ENCODE assay signal across 8 mouse cellular contexts in the genomic region with DNA sequence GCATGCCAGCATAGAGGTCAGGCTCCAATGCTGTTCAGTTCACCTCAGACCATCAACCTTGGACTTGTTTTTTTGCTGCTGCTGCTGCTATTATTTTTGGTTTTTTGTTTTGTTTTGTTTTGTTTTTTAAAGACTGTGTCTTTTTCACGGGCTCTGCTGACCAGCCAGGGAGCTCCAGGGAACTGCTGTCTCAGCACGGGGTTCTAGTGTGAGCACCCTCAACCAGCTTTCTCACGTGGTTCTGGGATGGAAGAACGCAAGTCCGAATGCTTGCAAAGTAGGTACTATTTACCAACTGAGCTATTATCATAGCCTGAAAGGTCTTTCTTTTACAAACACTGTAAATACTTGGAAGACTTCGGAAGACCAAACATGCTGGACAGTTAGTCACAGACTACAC.
DNase-seq lines count a peak whose midpoint lies in the region; ATAC-seq and TF ChIP-seq lines count a peak whose summit lies in the region.

No protein-coding gene starts in this region.

- H3K4me3 ChIP-seq in left cerebral cortex, adult 2 months: no peak overlapping the region
- H3K4me3 ChIP-seq in forebrain, embryonic 15.5 days: no peak overlapping the region
- H3K4me3 ChIP-seq in neural tube, embryonic 13.5 days: no peak overlapping the region

- ATAC-seq in forebrain, embryonic 15.5 days (replicated peaks): no peak
- ATAC-seq in neural tube, embryonic 13.5 days (ENCODE audit: low read depth): no peak

- H3K4me1 ChIP-seq in forebrain, embryonic 15.5 days: peaks cover 88% of the 10 kb centered on the region
- peaks cover 95% of the 10 kb centered on the region for H3K4me1 ChIP-seq in neural tube, embryonic 13.5 days (replicated peaks)

- no peak for TF ChIP-seq CTCF in left cerebral cortex, adult 2 months (IDR thresholded peaks at IDR 0.05)

- H3K36me3 ChIP-seq in forebrain, embryonic 15.5 days: no peaks in the 10 kb centered on the region
- peaks cover under 1% of the 10 kb centered on the region; the same call in 1 of the 2 replicates for H3K36me3 ChIP-seq in neural tube, embryonic 13.5 days

- no peaks in the 10 kb centered on the region for H3K9me3 ChIP-seq in forebrain, embryonic 15.5 days
- H3K9me3 ChIP-seq in neural tube, embryonic 13.5 days: no peaks in the 10 kb centered on the region

- H3K9ac ChIP-seq in forebrain, embryonic 15.5 days (replicated peaks): no peak overlapping the region
- peak overlapping the region; percentile 78; the same call in 1 of the 2 replicates for H3K9ac ChIP-seq in neural tube, embryonic 13.5 days

- intact Hi-C loops in left cerebral cortex, adult 2 months (cut with DNase I): loop anchor here (5.0 kb wide), 1 partner anchor 46 kb away; no protein-coding TSS in a partner anchor

- no peak for DNase-seq in left cerebral cortex, adult 2 months (ENCODE audit: extremely low spot score in 1 of 2, low spot score in 2 of 2)
- DNase-seq in left cerebral cortex, adult 11 months (ENCODE audit: low spot score): no peak
- DNase-seq in kidney, postnatal 36 days: peak; percentile 63 to 70
- no peak for DNase-seq in left cerebral cortex, adult 18-20 months (ENCODE audit: low spot score in 2 of 2)
- no peak for DNase-seq in testis, postnatal 14 days (ENCODE audit: low spot score)
- no peak for DNase-seq in right cerebral cortex, postnatal 36 days (ENCODE audit: low spot score in 2 of 2)

- no peak overlapping the region for H3K4me2 ChIP-seq in forebrain, embryonic 15.5 days (replicated peaks)
- H3K4me2 ChIP-seq in neural tube, embryonic 13.5 days: no peak overlapping the region

- no peaks in the 10 kb centered on the region for H3K27me3 ChIP-seq in forebrain, embryonic 15.5 days
- no peaks in the 10 kb centered on the region for H3K27me3 ChIP-seq in neural tube, embryonic 13.5 days

- H3K27ac ChIP-seq in left cerebral cortex, adult 2 months: peak overlapping the region; percentile 57
- peak overlapping the region; percentile 96 for H3K27ac ChIP-seq in forebrain, embryonic 15.5 days (replicated peaks)
- H3K27ac ChIP-seq in neural tube, embryonic 13.5 days (replicated peaks): peak overlapping the region; percentile 96

- WGBS in forebrain, embryonic 15.5 days: 52% methylated on average over 6 of the region's 6 CpGs
- WGBS in neural tube, embryonic 13.5 days: 64% methylated on average over 6 of the region's 6 CpGs

Comparison
In these comparisons a context has a peak if more than half of its experiments do, and no peak if none do; other contexts are left out.
1. DNase-seq: peak in kidney, postnatal 36 days (2 of 2); none in left cerebral cortex, adult 2 months (0 of 2), left cerebral cortex, adult 11 months (single experiment), left cerebral cortex, adult 18-20 months (0 of 2), testis, postnatal 14 days (single experiment) and right cerebral cortex, postnatal 36 days (0 of 2).
2. Peak in every context shown above with its lines, with median percentiles within 50 percentile points of each other: H3K27ac ChIP-seq.